In genomic region chr4:115939295-115940102, GRCm38 (mm10) we compare ENCODE assay signal across 8 mouse cellular contexts. TPM values are rescaled to one million over a fixed set of nuclear protein-coding genes. Genes with fewer than 3 reads are reported as not detected.
DNase-seq lines count a peak whose midpoint lies in the region; ATAC-seq lines count a peak whose summit lies in the region.

Gene Dmbx1, minus strand, starts transcription at chr4:115939926.

- no peaks in the 10 kb centered on the region for H3K9me3 ChIP-seq in forebrain, embryonic 16.5 days (ENCODE audit: control insufficient read depth, low read length)
- H3K9me3 ChIP-seq in midbrain, embryonic 12.5 days, result no peaks in the 10 kb centered on the region

- peak; percentile 18 for DNase-seq in cerebellum, adult 8-10 months
- DNase-seq in cerebellum, adult 11 months, result no peak
- peak; percentile 56 for DNase-seq in MEL-GATA-1-ER (ENCODE audit: extremely low read depth, low read depth)
- DNase-seq in kidney, postnatal 36 days, result peak; percentile 9 to 51
- DNase-seq in layer of hippocampus, adult 9-10 months (ENCODE audit: low spot score), result no peak
- no peak for DNase-seq in ovary, adult 18-20 months (ENCODE audit: low spot score)

- peak within 1 kb of the TSS; percentile 24; the same call in 1 of the 2 replicates for H3K4me2 ChIP-seq in forebrain, embryonic 16.5 days (ENCODE audit: low read length)
- H3K4me2 ChIP-seq in midbrain, embryonic 12.5 days (replicated peaks), result peak within 1 kb of the TSS; percentile 77

- peak within 1 kb of the TSS; percentile 22 for H3K4me3 ChIP-seq in forebrain, embryonic 16.5 days (replicated peaks; ENCODE audit: low read length)
- H3K4me3 ChIP-seq in midbrain, embryonic 12.5 days, result peak within 1 kb of the TSS; percentile 57

- H3K9ac ChIP-seq in forebrain, embryonic 16.5 days (replicated peaks; ENCODE audit: low read depth, low read length), result no peak within 1 kb of the TSS
- peak within 1 kb of the TSS; percentile 65 for H3K9ac ChIP-seq in midbrain, embryonic 12.5 days (replicated peaks)

- H3K27me3 ChIP-seq in forebrain, embryonic 16.5 days (replicated peaks; ENCODE audit: control insufficient read depth, insufficient read depth, low read length), result peaks cover 74% of the 10 kb centered on the region
- H3K27me3 ChIP-seq in midbrain, embryonic 12.5 days, result peaks cover 96% of the 10 kb centered on the region

- H3K4me1 ChIP-seq in forebrain, embryonic 16.5 days (replicated peaks; ENCODE audit: control insufficient read depth, insufficient read depth, low read length), result peaks cover 21% of the 10 kb centered on the region
- H3K4me1 ChIP-seq in midbrain, embryonic 12.5 days, result peaks cover 55% of the 10 kb centered on the region

- WGBS in forebrain, embryonic 16.5 days, result under 1% methylated on average over 67 of the region's 71 CpGs
- WGBS in midbrain, embryonic 12.5 days, result under 1% methylated on average over 71 of the region's 71 CpGs

- no peak within 1 kb of the TSS for H3K27ac ChIP-seq in forebrain, embryonic 16.5 days (ENCODE audit: low read length)
- H3K27ac ChIP-seq in midbrain, embryonic 12.5 days (replicated peaks), result peak within 1 kb of the TSS; percentile 56; the same call in 1 of the 2 replicates

- peak; percentile 33 for ATAC-seq in forebrain, embryonic 16.5 days
- peak; percentile 75 for ATAC-seq in midbrain, embryonic 12.5 days (ENCODE audit: low FRiP score, low read depth)

- H3K36me3 ChIP-seq in forebrain, embryonic 16.5 days (ENCODE audit: control insufficient read depth, insufficient read depth), result no peaks in the 10 kb centered on the region
- H3K36me3 ChIP-seq in midbrain, embryonic 12.5 days, result no peaks in the 10 kb centered on the region

RNA-seq across cellular contexts. Expression of gene Dmbx1, which starts in this region (rescaled TPM):
- 0.10 TPM in 1 of 2 replicates, not detected in the other for polyA plus RNA-seq in forebrain, embryonic 16.5 days (2015; fragmentation: Nextera tagmentation; extraction: Ambion mirVana)
- 18.2 and 18.3 TPM in 2 replicates for polyA plus RNA-seq in midbrain, embryonic 12.5 days (2016; fragmentation: Nextera tagmentation; extraction: Ambion mirVana)

Comparison
In these comparisons a context has a peak if more than half of its experiments do, and no peak if none do; other contexts are left out.
1. RNA of gene Dmbx1 (polyA plus RNA-seq): 18.2 to 18.3 TPM in midbrain, embryonic 12.5 days; 0.10 TPM in forebrain, embryonic 16.5 days; every median in the first group is over 10 times any median in the second.
2. DNase-seq: peak in cerebellum, adult 8-10 months (single experiment), MEL-GATA-1-ER (single experiment) and kidney, postnatal 36 days (2 of 2); none in cerebellum, adult 11 months (single experiment), layer of hippocampus, adult 9-10 months (single experiment) and ovary, adult 18-20 months (single experiment).
3. Peak in ATAC-seq, H3K4me3 ChIP-seq and H3K4me2 ChIP-seq in forebrain, embryonic 16.5 days; RNA of the gene not detected or under 1 TPM.